7 mouse cellular contexts compared by ENCODE assay signal in the genomic region with DNA sequence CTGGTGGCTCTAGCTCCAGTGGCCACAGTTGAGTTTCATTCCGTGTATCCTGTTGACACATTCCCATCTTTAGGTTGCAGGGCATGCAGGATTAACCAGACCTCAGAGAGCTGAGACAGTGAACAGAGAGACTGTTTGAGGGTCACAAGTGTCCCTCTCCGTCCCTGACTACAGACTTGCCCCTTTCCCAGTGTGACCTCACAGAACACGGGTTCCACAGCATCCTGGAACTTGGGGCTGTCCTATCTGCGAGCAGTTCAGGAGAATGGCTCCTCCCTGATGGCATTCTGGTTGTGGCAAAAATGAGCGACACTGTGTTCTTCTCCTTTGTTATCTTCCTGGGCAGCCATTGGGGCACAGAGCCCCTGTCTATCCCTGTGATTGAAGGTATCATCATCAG. TPM values are rescaled to one million over a fixed set of nuclear protein-coding genes. Genes with fewer than 3 reads are reported as not detected.
DNase-seq lines count a peak whose midpoint lies in the region; ATAC-seq and TF ChIP-seq lines count a peak whose summit lies in the region.

TSS of gene Actr1b (minus strand) at position 112 of the 400 bp plus-strand sequence.

- H3K4me1 ChIP-seq in ES-Bruce4 (ENCODE audit: control insufficient read depth, insufficient read depth, low read length), result no peaks in the 10 kb centered on the region
- H3K4me1 ChIP-seq in hindbrain, embryonic 16.5 days (ENCODE audit: control insufficient read depth, insufficient read depth, low read depth, low read length), result no peaks in the 10 kb centered on the region

- peaks cover 2% of the 10 kb centered on the region for H3K79me2 ChIP-seq in macrophage (ENCODE audit: inconsistent target)

- H3K27ac ChIP-seq in ES-Bruce4 (ENCODE audit: insufficient read depth, low read length) (no peak within 1 kb of the TSS), macrophage (no peak within 1 kb of the TSS)
- H3K27ac ChIP-seq in hindbrain, embryonic 16.5 days (ENCODE audit: low read depth, low read length), result no peak within 1 kb of the TSS

- no peak for DNase-seq in gastrocnemius, adult 8-10 months (ENCODE audit: low spot score in 2 of 2)
- DNase-seq in right cerebral cortex, postnatal 10 days (ENCODE audit: low spot score in 2 of 2), result no peak
- DNase-seq in kidney, adult 9 months, result no peak

- no peak within 1 kb of the TSS for H3K4me3 ChIP-seq in ES-Bruce4 (ENCODE audit: low read depth, low read length)
- no peak within 1 kb of the TSS for H3K4me3 ChIP-seq in hindbrain, embryonic 16.5 days (ENCODE audit: low read length)
- no peak within 1 kb of the TSS for H3K4me3 ChIP-seq in macrophage (ENCODE audit: inconsistent target)

- 87% methylated on average over 5 of the region's 5 CpGs for WGBS in hindbrain, embryonic 16.5 days
- 93% methylated on average over 5 of the region's 5 CpGs for WGBS in macrophage (ENCODE audit: missing documents)

- no peak for ATAC-seq in activated CD4-positive, CD25-positive, alpha-beta regulatory T cell, adult 4 months
- ATAC-seq in hindbrain, embryonic 16.5 days, result no peak

- H3K9ac ChIP-seq in ES-Bruce4 (ENCODE audit: low read depth, poor library complexity, severe bottlenecking), result no peak within 1 kb of the TSS
- H3K9ac ChIP-seq in hindbrain, embryonic 16.5 days (ENCODE audit: low read depth, low read length), result no peak within 1 kb of the TSS

- no peak for TF ChIP-seq POLR2A in ES-Bruce4 (IDR thresholded peaks at IDR 0.05; ENCODE audit: insufficient read depth, low read length)

- no peak for TF ChIP-seq EP300 in ES-Bruce4 (IDR thresholded peaks at IDR 0.05; ENCODE audit: insufficient read depth, low read depth, low read length)

- H3K27me3 ChIP-seq in ES-Bruce4 (ENCODE audit: control insufficient read depth, insufficient read depth, low read length, poor library complexity, severe bottlenecking), result no peaks in the 10 kb centered on the region
- H3K27me3 ChIP-seq in hindbrain, embryonic 16.5 days (replicated peaks; ENCODE audit: control insufficient read depth, insufficient read depth, low read length), result no peaks in the 10 kb centered on the region

- H3K9me3 ChIP-seq in ES-Bruce4 (replicated peaks; ENCODE audit: control insufficient read depth, insufficient read depth, low read length, poor library complexity, severe bottlenecking), result no peaks in the 10 kb centered on the region
- H3K9me3 ChIP-seq in hindbrain, embryonic 16.5 days (ENCODE audit: control insufficient read depth, low read length), result no peaks in the 10 kb centered on the region

- H3K4me2 ChIP-seq in hindbrain, embryonic 16.5 days (ENCODE audit: low read length), result no peak within 1 kb of the TSS

- no peaks in the 10 kb centered on the region for H3K36me3 ChIP-seq in ES-Bruce4 (ENCODE audit: control insufficient read depth, insufficient read depth, low read length, poor library complexity, severe bottlenecking)
- H3K36me3 ChIP-seq in hindbrain, embryonic 16.5 days (ENCODE audit: control insufficient read depth, insufficient read depth, low read length), result no peaks in the 10 kb centered on the region
- no peaks in the 10 kb centered on the region for H3K36me3 ChIP-seq in macrophage (ENCODE audit: inconsistent target)

- TF ChIP-seq CTCF in ES-Bruce4 (IDR thresholded peaks at IDR 0.05; ENCODE audit: low read depth, low read length), result no peak

RNA-seq across cellular contexts. Expression of gene Actr1b, which starts in this region (rescaled TPM):
- 83.3 and 85.3 TPM in 2 replicates for polyA plus RNA-seq in ES-Bruce4 (2011; ENCODE audit: insufficient read depth, insufficient read length, low read depth, missing spikeins)
- 10 to 100 TPM; 41.9 to 51.7 TPM for polyA plus RNA-seq in activated CD4-positive, CD25-positive, alpha-beta regulatory T cell, adult 4 months (2017; shearing (Covaris generic))
- total RNA-seq in gastrocnemius, adult 8-10 months (2022), result 100 to 1,000 TPM; 141 to 162 (median 147) TPM
- 116 and 117 TPM in 2 replicates for polyA plus RNA-seq in hindbrain, embryonic 16.5 days (2015; fragmentation: Nextera tagmentation; extraction: Ambion mirVana)
- 100 to 1,000 TPM in 13 of 26 experiments, 10 to 100 TPM in 13; 50.2 to 276 (median 92.4) TPM for total RNA-seq in macrophage (2018; cell fraction: chromatin; rRNA removed)
- total RNA-seq in macrophage (2018; cell fraction: cytosol; rRNA removed), result 10 to 100 TPM; 19.3 to 65.5 (median 35.3) TPM
- total RNA-seq in macrophage (2018; cell fraction: nucleus; rRNA removed), result 100 to 1,000 TPM in 11 of 26 experiments, 10 to 100 TPM in 15; 27.8 to 176 (median 73.1) TPM
- polyA plus RNA-seq in macrophage (2018), result 43.0 to 46.2 TPM (median 44.1 TPM) in 3 replicates
